Mouse (Mus musculus): Measurements from ENCODE around the gene Krt1.

GRCm38 (mm10) chr15:101869431-101869830 lies 18.8 kb upstream of the Krt1 start, which contains the start of gene Krt77:
- no peak for TF ChIP-seq CTCF (IDR thresholded peaks at IDR 0.05; ENCODE audit: control insufficient read depth, insufficient read depth, insufficient replicate concordance, low read depth, low read length)
- no peak for TF ChIP-seq POLR2A (IDR thresholded peaks at IDR 0.05; ENCODE audit: control insufficient read depth, low read depth, low read length)

Measured in testis, adult 2 months (tissue).